Mouse (Mus musculus) erythroblast, embryonic 14.5 days (primary cell): ENCODE results near the gene Kif6.

Source experiments
- GATA1 ChIP-seq: IDR thresholded peaks from 2 replicates; pipeline ENCODE4 v1.6.1; 2012; ENCODE audit warnings: low read length, inconsistent platforms, mixed read lengths
- TAL1 ChIP-seq: IDR thresholded peaks from 3 replicates; pipeline ENCODE4 v1.6.1; 2012; ENCODE audit warnings: low read length, inconsistent platforms, mixed read lengths

DNA sequence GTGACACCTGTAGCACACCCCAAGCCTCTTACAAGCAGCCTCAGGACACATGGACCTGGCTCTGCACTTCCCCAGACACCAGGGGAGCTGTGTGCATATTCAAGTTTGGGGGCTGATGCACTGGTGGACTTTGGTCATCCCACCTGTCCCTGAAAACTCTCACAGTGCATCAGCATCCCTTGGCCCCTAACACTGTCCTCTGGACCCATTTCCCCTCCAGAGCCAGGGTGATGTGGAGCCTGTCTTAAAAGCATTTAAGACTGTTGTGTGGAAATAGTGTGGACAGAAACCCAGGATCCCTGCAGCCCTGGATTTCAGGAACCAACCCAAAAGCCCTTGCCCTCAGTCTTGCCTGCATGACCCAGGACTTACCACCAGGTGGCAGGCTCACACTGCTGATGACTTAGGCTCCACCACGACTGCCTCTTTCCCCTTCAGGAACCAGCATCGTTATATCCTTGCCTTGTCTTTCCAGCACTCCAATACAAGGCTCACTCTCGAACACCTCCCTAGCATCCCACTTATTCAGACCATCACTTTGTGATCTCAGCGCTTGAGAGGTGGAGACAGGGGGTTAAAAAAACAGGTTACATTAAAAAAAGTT lies 320.8 kb downstream of the Kif6 start:
- TF ChIP-seq GATA1: no peak
- TF ChIP-seq TAL1: no peak
